Mouse (Mus musculus) cortical plate, adult 2 months (tissue): ENCODE data around the gene Lias. TPM values are rescaled to one million over a fixed set of nuclear protein-coding genes. Genes with fewer than 3 reads are reported as not detected.

Source experiments
- H3K27ac ChIP-seq: fragments of 200-500 bp; 2 replicates; pipeline ENCODE4 v1.5.1; 2012; ENCODE audit warnings: low read length, control low read depth, inconsistent platforms; ENCODE audit not compliant: insufficient read depth
- H3K4me1 ChIP-seq: fragments of 200-500 bp; 2 replicates; pipeline ENCODE4 v1.6.1; 2011; ENCODE audit warnings: low read length; ENCODE audit not compliant: control insufficient read depth, insufficient read depth
- H3K4me3 ChIP-seq: fragments of 200-500 bp; 2 replicates; pipeline ENCODE4 v1.5.1; 2011; ENCODE audit warnings: mild to moderate bottlenecking, low read length, control low read depth; ENCODE audit not compliant: insufficient read depth
- CTCF ChIP-seq: fragments of 200-500 bp; IDR thresholded peaks from 2 replicates; pipeline ENCODE4 v1.5.1; 2011; ENCODE audit warnings: mild to moderate bottlenecking, control low read depth, low read length; ENCODE audit not compliant: insufficient read depth; ENCODE audit errors: extremely low read depth
- POLR2A ChIP-seq: fragments of 200-500 bp; IDR thresholded peaks from 2 replicates; pipeline ENCODE4 v1.6.1; 2011; ENCODE audit warnings: mild to moderate bottlenecking, low read length, control low read depth; ENCODE audit not compliant: insufficient read depth; ENCODE audit errors: extremely low read depth
- polyA plus RNA-seq: library from polyadenylated mRNA; depleted of rRNA; stranded (reverse); fragments of >200 nt; gene quantifications from 2 replicates; pipeline ENCODE4 v1.2.3, GENCODE M21; 2012; rRNA removed

Lias gene
- polyA plus RNA-seq, 1 experiment = 40.6 TPM

DNA sequence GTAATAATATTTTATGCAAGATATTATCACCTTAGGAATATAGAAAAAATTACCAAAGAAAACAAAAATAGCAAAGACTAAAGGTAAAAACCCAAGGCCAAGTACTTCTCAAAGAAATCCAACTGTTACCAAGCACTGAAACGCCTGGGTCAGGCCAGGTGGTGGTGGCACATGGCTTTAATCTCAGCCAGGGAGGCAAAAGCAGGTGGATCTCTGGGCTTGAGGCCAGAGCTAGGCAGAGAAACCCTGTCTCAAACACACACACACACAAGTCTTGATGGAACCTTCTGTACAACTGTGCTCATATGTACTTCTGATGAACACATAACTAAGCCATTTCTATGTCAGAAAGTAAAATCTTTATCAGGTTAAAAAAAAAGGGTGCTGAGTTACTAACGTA lies 56.5 kb downstream of the Lias start:
- no peak for TF ChIP-seq POLR2A
- TF ChIP-seq CTCF = no peak
- Histone ChIP-seq H3K4me3 (no peak overlapping the region), H3K4me1 (no peaks in the 10 kb centered on the region), H3K27ac (no peak overlapping the region)

- H3K4me1 ChIP-seq = no peaks in the 10 kb centered on the region
- H3K27ac ChIP-seq = no peak overlapping the region
- no peak for TF ChIP-seq CTCF
- TF ChIP-seq POLR2A = no peak
- no peak overlapping the region for H3K4me3 ChIP-seq
Observed at GRCm38 (mm10) chr5:65448941-65449340, 57.6 kb downstream of the Lias start.

DNA sequence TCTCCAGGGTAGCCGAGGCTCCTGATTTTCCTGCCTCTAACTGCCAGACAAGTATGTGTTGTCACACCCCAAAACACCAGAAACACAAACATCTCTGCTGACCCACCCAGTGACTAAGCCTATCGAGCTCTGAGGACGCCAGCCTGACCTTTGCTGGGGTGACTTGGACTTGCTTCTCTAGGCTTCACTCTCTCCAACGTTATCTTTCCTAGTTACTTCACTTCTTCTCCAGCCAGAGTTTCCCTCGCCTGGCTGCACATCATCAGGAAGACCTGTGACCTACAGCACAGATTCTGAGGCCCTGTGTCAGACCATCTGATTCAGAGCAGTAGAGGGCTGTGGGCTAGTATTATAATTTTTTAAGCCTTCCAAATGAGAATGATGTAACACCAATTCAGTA lies 63.5 kb downstream of the Lias start:
- Histone ChIP-seq H3K4me1 (no peaks in the 10 kb centered on the region; the same call in none of the 2 replicates), H3K27ac (no peak overlapping the region), H3K4me3 (no peak overlapping the region)
- TF ChIP-seq CTCF (no peak), POLR2A (no peak)

DNA sequence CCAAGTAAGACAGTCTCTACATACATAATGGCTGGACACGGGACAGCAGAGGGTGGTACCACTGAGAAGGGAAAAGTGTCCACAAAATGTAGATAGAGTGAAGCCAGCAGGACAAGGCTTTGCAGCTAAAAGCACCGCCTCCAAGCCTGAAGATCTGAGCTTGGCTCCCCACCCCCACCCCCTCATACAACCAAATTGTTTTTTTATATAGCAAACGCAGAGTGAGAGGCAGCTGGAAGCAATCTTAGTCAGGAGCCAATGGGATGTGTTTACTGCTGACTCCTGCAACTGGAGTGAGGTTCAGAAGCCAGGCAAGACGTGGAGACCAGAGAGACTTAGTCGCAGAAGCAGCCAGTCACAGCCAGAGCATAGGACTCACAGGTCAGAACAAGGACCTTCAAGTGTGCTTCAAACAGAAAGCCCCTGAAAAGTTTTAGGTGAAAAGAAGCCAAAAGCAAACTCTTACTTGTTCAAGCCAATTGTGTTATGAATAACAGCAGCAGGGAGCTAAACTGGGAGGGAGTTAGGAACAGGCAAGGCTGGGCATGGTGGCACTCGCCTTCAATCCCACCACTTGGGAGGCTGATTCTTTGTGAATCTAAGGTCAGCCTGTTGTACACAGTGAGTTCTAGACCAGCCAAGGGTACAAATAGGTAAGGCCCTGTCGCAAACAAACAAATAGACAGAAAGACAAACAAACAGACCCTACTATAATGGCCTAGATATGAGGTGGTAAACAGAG lies 66.0 kb downstream of the Lias start:
- H3K27ac ChIP-seq = no peak overlapping the region
- no peak for TF ChIP-seq POLR2A
- TF ChIP-seq CTCF = no peak
- H3K4me1 ChIP-seq = no peaks in the 10 kb centered on the region; the same call in none of the 2 replicates
- no peak overlapping the region for H3K4me3 ChIP-seq

DNA sequence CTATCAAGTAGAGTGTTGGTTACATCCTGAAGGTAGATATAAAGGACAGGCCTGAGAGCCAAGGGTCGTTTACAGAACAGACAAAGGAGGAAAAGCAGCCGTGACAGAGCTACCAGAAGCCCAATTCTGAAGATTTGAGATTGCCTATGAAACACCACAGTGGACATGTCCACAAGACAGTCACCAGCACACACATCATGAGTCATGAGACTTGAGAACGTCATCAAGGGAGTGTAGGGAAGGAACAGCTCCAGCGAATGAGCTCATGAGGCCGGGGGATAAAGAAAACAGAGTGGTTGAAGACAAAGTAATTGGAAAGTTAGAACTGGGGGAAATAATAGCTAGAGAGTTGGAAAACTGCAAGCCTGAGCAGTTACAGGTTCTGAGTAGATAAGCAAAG lies 66.5 kb downstream of the Lias start:
- Histone ChIP-seq H3K27ac (no peak overlapping the region), H3K4me3 (no peak overlapping the region), H3K4me1 (no peaks in the 10 kb centered on the region; the same call in none of the 2 replicates)
- TF ChIP-seq POLR2A (no peak), CTCF (no peak)

DNA sequence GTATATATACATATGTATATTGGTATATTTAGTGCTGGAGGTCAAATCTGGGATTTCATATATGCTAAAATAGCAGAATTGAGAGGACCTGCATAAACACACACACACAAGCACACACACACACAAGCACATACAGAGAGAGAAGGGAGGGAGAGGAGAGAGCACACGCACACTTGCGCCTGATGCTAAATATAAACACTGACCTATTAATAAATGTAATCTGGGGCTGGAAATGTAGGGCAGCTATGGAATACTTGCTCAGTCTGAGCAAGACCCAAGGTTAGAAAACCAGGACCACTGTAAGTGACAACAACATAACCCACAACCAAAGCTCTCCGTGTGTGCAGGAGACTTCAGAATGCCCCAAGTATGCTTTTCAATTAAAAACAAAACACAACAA lies 68.2 kb downstream of the Lias start:
- H3K4me3 ChIP-seq = no peak overlapping the region
- TF ChIP-seq CTCF (no peak), POLR2A (no peak)
- H3K4me1 ChIP-seq = no peaks in the 10 kb centered on the region; the same call in none of the 2 replicates
- H3K27ac ChIP-seq = no peak overlapping the region

Other genes starting within 250 kb of the Lias start
- 18.9 and 20.2 TPM in 2 replicates for gene Wdr19, start 191.8 kb upstream of the Lias start, polyA plus RNA-seq
- gene Rfc1, start 55.8 kb upstream of the Lias start, polyA plus RNA-seq = 26.2 TPM in 2 replicates
- gene Klb, start 43.2 kb upstream of the Lias start, polyA plus RNA-seq = 0.33 and 0.36 TPM in 2 replicates
- 722 and 754 TPM in 2 replicates for gene Rpl9, start 53 bp upstream of the Lias start, polyA plus RNA-seq
- 25.2 and 26.5 TPM in 2 replicates for gene Ugdh, start 44.5 kb downstream of the Lias start, polyA plus RNA-seq
- 0.49 TPM in 1 of 2 replicates, not detected in the other for gene Gm43552, start 101.3 kb downstream of the Lias start, polyA plus RNA-seq
- gene Smim14, start 145.7 kb downstream of the Lias start, polyA plus RNA-seq = 146 and 154 TPM in 2 replicates
- 107 and 110 TPM in 2 replicates for gene Ube2k, start 145.7 kb downstream of the Lias start, polyA plus RNA-seq